Mouse (Mus musculus) retina, adult 2 months (tissue): ENCODE measurements around the gene Btn1a1.

Source experiments
- DNase-seq: peaks from one replicate; pipeline ENCODE4 v3.0.0-alpha.2; 2012; ENCODE audit warnings: low read depth, low spot score

Gene Btn1a1

DNA sequence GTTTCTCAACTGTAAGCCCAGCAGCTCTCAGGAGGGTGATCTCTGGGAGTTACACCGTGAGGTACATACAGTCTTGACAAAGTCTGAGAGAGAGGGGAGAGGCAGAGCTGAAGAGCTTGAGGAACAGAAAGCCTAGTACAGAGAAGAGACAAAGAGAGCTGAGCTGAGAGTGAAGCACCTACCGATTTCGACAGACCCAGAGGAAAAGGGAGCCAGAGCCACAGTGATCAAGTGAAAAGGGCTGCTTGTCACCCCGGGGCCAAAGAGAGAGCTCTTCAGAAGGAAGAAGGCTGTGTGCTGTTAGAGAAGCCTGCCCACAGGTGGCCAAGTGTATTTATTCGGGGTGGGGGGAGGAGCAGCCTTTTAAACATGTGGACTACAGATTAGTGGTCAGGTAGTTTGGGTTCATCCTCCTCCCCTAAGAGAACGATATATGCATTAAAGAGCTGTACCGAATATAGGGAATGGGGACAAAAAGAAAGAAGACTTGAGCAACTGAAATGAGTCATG is at the start of gene Btn1a1:
Gene Btn1a1, minus strand, starts transcription at position 302 of the 510 bp plus-strand sequence.
- DNase-seq = no peak

DNA sequence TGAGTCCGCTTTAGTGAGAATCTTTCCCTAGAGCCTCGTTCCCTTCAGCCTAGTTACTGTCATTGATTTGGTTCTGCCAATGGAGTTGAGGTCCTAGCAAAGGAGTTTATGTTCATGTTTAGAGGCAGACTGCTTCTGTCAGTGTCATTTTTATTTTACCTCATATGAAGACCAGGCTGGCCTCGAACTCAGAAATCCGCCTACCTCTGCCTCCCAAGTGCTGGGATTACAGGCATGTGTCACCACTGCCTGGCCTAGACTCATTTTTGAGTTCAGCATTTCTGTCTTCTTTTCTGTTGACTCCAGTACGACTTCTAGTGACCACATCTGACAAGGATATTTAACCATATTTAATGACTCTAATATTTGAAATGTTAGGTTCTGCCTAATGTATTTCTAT is 49.6 kb upstream of the Btn1a1 start:
- DNase-seq = no peak

DNA sequence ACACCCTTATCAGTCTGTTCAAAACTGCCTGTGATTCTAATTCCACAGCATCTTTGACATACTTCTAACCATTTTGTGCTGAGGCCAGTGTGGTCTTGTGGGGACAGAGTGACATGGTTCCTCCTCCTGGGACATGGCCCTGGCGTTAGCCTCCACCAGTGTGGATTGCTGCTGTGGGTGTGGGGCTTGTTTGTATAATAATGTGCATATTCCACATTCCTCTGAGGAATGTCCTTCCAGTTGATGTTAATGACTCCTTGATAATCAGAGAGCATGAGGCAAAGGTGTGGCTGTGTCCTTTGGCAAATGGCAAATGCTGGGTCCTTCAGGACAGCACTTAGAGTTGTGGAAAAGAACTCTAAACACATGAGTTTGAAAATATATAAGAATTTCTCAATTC is 47.8 kb upstream of the Btn1a1 start:
- no peak for DNase-seq

DNA sequence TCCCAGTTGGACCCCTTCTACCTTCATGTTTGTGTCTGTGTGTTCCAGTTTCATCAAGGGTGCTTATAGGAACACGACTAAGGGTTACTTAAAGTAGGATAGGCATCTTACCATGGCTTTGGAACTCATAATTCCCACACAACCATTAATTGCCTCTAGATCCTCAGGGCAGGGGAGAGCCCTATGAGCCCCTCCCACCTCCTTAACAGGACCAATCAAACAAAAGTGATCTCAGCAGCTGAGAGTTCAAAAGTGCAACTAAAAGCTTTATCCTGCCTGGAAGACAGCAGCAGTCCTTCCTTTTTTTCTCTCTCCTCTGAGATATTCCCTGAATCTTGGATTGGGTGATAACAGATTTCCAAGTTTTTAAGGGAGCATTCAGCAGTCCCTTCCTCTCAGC is 44.4 kb upstream of the Btn1a1 start:
- no peak for DNase-seq

DNA sequence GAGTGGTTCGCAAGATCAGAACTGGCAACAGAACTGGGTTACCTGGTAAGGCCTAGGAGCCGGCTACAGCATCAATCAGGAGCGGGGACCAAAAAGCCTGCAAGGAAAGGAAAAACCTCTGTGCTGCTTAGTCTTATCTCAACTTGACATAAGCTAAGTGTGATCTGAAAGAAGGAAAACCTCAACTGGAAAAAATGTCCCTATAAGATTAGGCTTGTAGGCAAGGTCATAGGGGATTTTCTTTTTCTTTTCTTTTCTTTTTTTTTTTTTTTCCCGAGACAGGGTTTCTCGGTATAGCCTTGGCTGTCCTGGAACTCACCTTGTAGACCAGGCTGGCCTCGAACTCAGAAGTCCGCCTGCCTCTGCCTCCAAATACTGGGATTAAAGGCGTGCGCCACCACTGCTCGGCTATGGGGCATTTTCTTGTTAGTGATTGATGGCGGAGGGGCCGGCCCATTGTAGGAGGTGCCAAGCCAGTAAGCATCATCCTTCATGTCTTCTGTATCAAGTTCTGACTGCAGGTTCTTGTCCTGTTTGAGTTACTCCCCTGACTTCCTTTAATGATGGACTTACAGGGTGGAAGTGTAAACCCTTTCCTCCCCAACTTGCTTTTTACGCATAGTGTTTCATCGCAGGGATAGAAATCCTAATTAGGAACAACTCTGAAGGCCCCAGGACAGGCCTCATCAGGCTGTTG is 41.3 kb upstream of the Btn1a1 start:
- no peak for DNase-seq

DNA sequence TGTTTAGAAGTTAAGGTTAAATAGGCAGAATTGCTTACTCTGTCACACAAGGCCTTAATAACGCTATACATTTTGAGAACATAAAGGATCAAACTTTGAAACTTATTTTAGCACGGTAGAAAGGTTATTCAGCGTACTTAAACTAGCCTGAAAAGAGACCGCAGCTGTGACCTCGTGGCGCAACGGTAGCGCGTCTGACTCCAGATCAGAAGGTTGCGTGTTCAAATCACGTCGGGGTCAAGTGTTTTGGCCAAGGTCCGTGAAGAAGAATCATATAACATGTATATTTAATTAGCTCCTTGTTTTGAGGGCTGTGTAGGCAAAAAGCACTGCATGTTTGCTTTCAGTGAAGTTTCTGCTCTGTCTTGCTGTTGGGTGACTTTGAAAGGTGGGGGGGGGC is 40.6 kb upstream of the Btn1a1 start:
- DNase-seq = no peak

DNA sequence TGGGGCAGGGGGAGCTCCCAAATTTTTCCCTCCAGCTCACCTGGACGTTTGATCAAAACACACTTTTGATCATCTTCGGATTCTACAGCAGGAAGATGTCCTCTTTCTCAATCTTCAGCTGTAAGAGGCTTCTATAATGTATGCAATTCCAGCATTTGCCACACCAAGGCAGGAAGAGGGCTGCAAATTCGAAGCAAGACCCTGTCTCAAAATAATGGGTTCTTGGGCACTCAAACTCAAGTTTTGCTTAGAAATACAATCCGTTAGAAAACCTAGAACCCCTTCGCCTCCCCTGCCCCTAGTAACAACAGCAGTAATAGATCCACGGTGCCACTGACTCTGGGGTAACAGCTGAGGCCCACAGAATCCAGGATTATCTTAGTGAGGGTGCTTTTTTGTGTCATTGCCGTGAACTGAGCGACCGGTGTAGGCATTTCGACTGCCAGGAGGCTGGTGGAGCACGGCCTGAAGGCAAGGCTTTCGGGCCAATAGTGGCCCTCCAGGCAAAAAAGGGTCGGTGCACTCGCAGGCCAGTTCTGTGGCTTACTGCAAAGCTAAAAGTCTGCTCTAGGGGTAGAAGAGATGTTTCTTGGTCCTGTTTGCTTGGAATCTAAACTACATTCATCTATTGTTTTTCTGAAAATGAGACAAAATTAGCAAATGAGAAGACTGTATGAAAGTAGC is 40.1 kb upstream of the Btn1a1 start:
- DNase-seq = no peak

DNA sequence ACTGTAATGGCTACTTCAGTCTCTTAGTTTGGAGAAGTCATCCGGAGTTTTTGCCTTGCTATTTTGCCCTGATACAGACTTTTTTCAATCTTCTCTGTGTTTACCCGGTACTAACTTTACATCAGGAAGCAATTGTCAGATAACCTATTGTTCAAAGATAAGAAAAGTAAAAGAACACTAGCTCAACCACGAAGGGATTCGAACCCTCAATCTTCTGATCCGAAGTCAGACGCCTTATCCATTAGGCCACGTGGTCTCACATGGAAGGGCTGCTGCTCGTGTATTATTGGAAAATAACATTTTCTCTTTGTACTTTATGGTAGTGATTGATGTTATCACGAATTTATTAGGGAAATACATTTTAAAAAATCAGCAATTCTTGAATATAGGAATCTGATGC is 38.1 kb upstream of the Btn1a1 start:
- no peak for DNase-seq

DNA sequence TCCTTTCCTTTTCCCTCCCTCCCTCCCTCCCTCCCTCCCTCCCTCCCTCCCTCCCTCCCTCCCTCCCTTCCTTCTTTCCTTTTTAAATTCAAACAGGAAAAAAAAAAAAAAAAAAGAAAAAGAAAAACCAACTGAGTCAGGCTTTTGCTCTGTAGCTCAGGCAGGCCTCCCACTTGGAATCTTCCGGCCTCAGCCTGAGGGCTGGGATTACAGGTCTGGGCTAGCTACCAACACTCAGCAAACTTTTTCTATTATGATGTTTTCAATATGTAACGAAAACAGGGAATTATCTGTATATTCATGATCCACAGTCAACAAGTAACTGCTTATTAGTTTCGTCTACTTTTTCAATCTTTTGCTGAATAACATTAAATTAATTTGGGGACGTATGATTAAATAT is 37.2 kb upstream of the Btn1a1 start:
- no peak for DNase-seq

DNA sequence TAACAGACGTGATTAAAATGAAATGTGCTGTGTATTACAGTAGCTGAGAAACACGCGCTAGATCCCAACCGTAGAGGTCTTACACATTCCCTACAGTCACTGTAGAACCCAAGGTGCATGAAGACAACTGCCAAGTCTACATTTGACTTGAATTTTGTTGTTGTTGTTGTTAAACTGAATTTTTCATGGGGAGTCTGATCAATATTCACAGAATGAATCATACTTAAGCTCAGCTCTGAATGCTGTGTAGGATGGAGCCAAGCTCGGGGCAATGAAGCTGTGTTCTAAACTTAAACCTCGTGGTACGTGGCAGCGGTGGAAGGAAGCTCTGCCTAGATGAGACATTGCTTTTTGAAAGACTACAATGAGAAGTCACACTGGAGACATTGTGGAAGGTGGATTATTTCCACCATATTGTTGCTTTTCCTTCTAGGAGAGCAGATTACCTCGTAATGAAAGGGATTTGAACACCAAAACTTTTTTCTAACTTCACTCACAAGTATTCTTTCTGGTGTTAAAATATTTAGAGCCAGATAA is 36.4 kb upstream of the Btn1a1 start:
- no peak for DNase-seq

DNA sequence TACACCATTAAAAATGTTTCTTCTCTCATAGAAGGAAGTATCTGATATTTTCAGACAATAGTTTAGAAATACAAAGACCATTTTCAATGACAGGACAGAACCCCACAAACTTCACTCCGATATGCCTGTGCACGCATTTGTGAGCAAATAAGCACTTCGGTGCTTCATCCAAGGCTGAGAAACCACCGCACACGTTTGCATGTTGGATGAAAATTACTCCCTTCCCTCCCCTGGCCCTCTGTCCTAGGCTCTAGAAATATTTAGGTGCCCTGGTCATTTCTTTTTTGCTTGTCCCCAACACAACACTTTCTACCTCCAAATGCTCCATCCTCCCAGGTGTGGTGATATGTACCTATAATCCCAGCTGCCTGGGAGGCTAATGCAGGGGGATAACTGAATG is 35.8 kb upstream of the Btn1a1 start:
- no peak for DNase-seq

DNA sequence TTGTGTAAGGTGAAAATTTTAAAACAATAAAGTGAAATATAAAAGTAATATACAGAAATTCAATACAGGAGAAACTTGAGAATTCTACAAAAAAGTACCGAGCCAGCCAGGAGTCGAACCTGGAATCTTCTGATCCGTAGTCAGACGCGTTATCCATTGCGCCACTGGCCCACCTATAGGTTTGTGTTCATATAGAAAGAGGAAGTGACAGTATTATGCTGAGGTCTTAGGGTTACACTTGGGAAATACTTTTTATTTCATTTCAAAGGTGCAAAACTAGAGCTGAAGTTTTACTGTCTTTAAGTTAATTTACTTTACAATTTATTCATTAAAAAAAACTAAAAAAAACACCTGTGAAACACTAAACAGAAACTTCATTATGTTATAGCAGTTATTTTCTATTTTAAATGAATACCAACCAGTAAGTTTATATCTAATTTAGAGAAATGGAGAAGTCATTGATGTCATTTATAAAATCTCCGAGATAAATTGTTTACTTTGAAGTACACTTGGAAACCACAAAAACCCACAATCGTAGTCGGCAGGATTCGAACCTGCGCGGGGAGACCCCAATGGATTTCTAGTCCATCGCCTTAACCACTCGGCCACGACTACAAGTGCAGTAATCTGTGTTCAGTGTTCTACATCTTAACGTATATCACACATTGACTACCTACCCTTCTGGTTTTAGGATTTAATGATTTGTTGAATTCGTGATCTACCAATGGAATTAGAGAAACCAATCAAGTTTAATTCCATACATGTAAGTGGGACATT is 34.9 kb upstream of the Btn1a1 start:
- DNase-seq = no peak

DNA sequence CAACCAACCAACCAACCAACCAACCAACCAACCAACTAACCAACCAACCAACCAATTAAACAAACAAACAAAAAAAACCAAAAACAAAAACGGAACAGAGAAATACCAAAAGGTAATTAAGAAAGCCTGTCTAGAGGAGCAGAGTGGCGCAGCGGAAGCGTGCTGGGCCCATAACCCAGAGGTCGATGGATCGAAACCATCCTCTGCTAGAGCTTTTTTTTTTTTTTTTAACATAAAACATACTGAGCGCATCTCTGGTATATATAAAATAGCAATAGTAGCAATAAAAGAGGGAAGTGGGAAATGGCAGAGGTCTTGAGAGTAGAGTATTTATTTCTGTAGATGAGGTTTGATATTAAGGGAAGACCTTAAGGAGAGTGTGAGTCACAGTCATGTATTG is 34.2 kb upstream of the Btn1a1 start:
- DNase-seq = no peak

DNA sequence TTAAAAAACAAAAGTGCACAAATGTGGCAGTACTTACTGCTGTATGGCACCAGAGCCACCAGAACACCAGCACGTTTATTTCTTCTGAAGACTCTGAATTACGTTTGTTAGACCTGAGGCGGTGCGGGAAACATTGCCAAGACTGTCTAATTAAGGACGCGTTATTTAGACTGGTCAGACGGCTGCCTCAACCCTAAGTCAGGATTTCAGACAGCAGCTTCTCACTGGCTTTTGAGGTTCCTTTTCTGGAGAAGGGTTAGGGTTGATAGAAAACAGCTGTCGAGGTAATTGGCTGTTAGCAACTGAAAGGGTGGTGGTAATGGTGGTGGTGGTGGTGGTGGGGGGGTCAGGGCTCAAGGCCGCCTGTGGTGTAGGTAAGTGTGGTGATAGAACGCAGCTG is 33.0 kb upstream of the Btn1a1 start:
- DNase-seq = no peak

DNA sequence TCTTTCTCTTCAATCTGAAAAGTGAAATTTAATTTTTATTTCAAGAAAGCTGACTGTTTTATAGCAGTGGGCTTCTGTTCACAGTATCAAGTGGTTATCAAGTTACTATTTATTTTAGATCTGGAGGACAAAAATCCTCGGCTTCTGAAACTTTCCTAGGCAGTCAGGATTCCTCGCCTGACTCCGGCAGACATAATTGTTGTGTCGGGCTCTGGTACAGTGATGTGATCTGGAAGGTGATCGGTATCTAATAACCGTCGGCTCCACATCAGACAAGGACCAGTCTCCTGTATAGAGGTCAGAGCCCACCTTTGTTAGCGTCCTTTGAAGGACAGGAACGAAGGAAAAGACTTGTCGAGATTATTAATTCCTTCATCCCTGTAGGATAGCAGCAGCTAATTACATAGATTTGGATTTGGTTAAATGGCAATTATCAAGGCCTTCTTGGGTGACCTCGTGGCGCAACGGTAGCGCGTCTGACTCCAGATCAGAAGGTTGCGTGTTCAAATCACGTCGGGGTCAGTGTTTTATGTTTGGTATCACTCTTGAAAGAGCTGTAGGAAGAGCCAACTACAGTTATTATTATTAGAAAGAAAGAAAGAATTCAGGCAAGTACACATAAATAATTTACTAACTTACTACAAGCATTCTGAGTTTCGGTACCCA is 32.1 kb upstream of the Btn1a1 start:
- no peak for DNase-seq

DNA sequence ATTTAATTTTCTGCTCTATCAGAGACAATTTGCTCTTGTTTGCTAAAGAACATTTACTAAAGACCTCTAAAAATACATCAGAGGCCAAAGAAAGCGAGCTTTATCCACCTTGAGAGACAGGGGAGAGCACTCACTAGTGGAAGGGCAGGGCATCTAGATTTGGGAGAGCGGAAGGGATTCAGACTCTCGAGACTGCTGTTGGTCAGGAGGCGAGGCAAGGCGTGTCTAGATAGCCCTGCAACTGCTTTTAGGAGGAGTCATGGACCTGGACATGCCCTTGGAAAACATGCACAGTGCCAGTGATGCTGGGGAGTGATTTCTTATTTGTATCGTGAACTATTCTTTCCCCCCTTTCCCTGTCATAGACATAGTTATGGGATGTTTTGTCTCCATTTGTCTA is 29.8 kb upstream of the Btn1a1 start:
- no peak for DNase-seq

DNA sequence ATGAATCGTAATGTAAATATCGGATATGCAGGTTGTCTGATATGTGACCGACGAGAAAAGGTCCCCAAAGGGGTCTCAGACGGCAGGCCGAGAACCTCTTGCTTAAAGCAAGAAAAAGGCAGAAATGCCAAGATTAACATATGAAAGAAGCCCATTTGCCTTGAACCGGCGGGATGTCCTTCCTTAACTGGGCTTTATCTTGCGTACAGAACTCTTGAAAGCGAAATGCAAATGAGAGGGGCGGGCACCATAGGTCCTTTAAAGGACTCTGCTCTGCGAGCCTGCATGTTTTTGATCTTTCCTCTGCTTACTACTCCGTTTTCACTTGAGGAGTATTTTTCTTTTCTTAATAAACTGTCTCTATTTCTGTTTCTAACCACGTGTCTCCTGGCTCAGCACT is 26.3 kb upstream of the Btn1a1 start:
- DNase-seq = no peak

DNA sequence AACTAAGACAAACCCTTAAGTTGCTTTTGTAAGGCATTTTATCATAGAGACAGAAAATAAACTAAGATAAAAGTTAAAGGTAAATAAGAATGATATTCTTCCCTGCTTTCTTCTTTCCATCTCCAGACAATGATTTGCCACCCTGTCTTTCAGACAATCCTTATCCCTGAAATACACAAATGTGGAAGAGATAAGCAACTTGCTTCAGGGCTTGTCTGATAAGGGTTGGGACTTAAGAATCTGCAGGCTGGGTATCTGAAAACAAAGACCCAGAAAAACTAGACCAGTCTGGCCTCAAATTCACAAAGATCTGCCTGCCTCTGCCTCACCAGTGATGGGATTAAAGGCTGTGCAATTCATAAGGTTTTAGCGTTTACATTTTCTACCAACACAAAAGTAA is 25.6 kb upstream of the Btn1a1 start:
- no peak for DNase-seq

DNA sequence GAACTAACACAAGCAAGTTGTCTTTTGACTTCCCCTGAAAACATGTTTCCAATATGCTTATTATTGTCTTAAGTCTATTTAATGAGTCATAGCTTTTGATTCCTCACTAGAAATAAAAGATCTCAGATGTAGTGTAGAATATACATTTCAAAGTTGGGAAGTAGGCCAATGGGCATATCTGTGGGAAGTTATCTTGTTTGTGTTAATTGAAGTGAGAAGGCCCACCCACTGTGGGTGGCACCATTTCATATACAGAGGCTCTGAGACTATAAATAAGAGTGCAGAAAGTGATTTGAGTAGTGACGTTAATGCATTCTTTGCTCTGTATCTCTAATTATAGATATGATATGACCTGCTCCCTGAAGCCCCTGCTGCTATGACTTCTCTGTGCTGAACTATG is 25.2 kb upstream of the Btn1a1 start:
- DNase-seq = no peak

DNA sequence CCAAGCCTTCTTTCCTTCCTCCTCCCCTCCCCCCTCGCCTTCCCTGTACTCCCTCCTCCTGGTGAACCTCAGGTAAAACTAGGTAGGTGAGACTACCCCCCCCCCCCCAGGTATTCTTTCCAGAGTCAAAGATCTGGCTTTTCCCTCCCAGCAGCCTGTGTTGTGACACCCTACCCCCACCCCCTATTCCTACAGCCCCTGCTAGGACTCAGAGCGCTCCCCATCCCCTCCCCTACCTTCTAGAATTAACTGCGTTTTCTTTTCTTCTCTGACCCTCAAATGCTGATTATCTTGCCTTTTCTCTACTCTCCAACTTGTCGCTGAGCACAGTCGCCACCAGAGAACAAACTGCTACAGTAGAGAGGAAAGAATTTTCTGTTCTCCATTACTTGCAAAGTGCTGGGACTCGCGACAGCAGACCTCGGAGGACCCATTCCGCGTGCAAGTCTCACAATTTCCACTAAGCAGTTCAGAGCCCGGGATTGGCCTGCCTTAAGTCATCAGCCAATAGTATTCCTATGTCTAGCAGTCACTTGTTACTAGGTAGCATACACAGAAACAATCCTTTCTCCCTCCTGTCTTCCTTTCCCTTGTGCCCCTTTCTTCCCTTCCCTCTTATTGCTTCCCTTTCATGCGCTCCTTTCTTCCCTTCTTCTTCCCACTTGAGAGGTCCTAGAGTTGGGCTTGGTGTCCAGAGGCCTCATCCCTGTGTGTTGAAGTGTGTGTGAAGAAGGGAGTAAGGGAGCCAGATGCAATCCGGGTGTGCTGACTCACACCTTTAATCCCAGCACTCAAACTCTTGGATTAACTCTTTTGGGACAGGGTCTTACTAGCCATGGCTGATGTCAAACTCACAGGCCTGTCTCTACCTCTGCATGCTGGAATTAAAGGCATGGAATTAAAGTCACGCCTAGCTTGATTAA is 23.0 kb upstream of the Btn1a1 start, which contains the start of gene Btn2a2:
Gene Btn2a2, minus strand, starts transcription at position 458 of the 923 bp plus-strand sequence.
- DNase-seq = no peak

DNA sequence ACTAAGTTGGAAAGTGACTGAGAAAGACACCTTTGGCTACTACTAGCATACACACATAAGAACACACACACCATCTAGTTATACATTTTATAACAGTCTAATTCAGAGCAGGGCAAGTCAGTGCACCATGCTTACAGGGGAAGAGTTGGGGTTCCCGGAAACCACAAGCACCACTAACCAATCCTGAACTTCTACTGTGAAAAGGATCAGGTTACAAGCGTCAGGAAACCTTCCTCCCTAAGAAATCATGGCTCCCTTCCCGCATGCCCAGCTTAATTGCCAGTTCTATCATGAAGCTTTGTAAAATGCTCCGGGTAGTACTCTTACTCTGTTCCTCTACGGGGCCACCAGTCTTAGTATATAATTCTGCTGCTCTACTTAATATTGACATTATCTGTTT is 19.6 kb upstream of the Btn1a1 start:
- no peak for DNase-seq
